ENCODE assay signal across 28 mouse cellular contexts in genomic region chr13:35871107-35871506, GRCm38 (mm10). TPM values are rescaled to one million over a fixed set of nuclear protein-coding genes. Genes with fewer than 3 reads are reported as not detected.
DNase-seq lines count a peak whose midpoint lies in the region; ATAC-seq and TF ChIP-seq lines count a peak whose summit lies in the region.
"Had no signal": no experiment of that assay in that cellular context is flagged by ENCODE, and none has a peak within 500 bp of the region (broad histone marks: within the 10 kb centered on the region; RNA-seq: fewer than 3 reads in every experiment).

No protein-coding gene starts in this region.

- TF ChIP-seq CTCF in lung, embryonic 14.5 days (IDR thresholded peaks at IDR 0.05; ENCODE audit: low read depth): no peak

- peaks cover 11% of the 10 kb centered on the region; the same call in 1 of the 2 replicates for H3K36me3 ChIP-seq in lung, embryonic 14.5 days (ENCODE audit: insufficient read depth)
- H3K36me3 ChIP-seq: neural tube, embryonic 15.5 days had no signal

- peak; percentile 37 for DNase-seq in lung, embryonic 14.5 days
- DNase-seq in lung, postnatal 4 days: no peak
- DNase-seq in MEL-GATA-1-ER (ENCODE audit: extremely low read depth, low read depth): peak; percentile 7
- DNase-seq in natural killer cell, adult 2 months (ENCODE audit: low spot score in 2 of 2): peak; percentile 26 to 53
- no peak for DNase-seq in retina, postnatal 1 day
- DNase-seq in right cerebral cortex, postnatal 10 days (ENCODE audit: low spot score in 2 of 2): no peak
- DNase-seq in left cerebral cortex, postnatal 4 days: no peak
- DNase-seq: adrenal gland, postnatal 25 days; cerebellum, adult 11 months; cerebellum, postnatal 10 days; embryo, embryonic 11 days; forebrain, postnatal 0 days; gastrocnemius, postnatal 14 days; heart, adult 18-20 months; heart, postnatal 10 days; kidney, adult 18-20 months; liver, postnatal 0 days; lung, postnatal 14 days had no signal

- H3K4me2 ChIP-seq in lung, embryonic 14.5 days: no peak overlapping the region
- H3K4me2 ChIP-seq: heart, embryonic 12.5 days; neural tube, embryonic 15.5 days had no signal

- no peak overlapping the region for H3K9ac ChIP-seq in lung, embryonic 14.5 days
- H3K9ac ChIP-seq: forebrain, postnatal 0 days; heart, embryonic 12.5 days; liver, postnatal 0 days; neural tube, embryonic 15.5 days had no signal

- intact Hi-C loops in left cerebral cortex, postnatal 4 days (cut with DNase I): no loop called here

- no peaks in the 10 kb centered on the region for H3K9me3 ChIP-seq in lung, embryonic 14.5 days (ENCODE audit: low read depth, low read length)
- H3K9me3 ChIP-seq: forebrain, embryonic 10.5 days; heart, embryonic 12.5 days; limb, embryonic 10.5 days; neural tube, embryonic 15.5 days had no signal

- no peak for ATAC-seq in lung, embryonic 14.5 days (ENCODE audit: insufficient read depth)
- ATAC-seq in granulocyte monocyte progenitor cell, adult 5-6 weeks (replicated peaks; ENCODE audit: poor library complexity, severe bottlenecking): peak; percentile 76
- ATAC-seq: forebrain, postnatal 0 days; inflammation-experienced regulatory T-cells, adult 6 months; liver, postnatal 0 days; midbrain, embryonic 16.5 days had no signal

- WGBS in lung, embryonic 14.5 days: 58% methylated on average over 3 of the region's 3 CpGs

- H3K4me3 ChIP-seq in lung, embryonic 14.5 days (ENCODE audit: low read depth, low read length): no peak overlapping the region
- H3K4me3 ChIP-seq: forebrain, embryonic 10.5 days; heart, embryonic 12.5 days; left cerebral cortex, adult 2 months; limb, embryonic 10.5 days; myocyte; neural tube, embryonic 15.5 days had no signal

- no peaks in the 10 kb centered on the region for H3K27me3 ChIP-seq in lung, embryonic 14.5 days (ENCODE audit: insufficient read depth, low read length)
- H3K27me3 ChIP-seq: heart, embryonic 12.5 days; neural tube, embryonic 15.5 days had no signal

- no peaks in the 10 kb centered on the region for H3K4me1 ChIP-seq in lung, embryonic 14.5 days (ENCODE audit: insufficient read depth)
- H3K4me1 ChIP-seq: forebrain, embryonic 10.5 days; limb, embryonic 10.5 days; neural tube, embryonic 15.5 days had no signal

- H3K27ac ChIP-seq in lung, embryonic 14.5 days (ENCODE audit: low read depth): no peak overlapping the region
- H3K27ac ChIP-seq: forebrain, embryonic 10.5 days; kidney, postnatal 0 days; left cerebral cortex, adult 2 months; limb, embryonic 10.5 days; neural tube, embryonic 15.5 days had no signal

RNA-seq across cellular contexts. Expression of gene Rpp40, which starts 35.1 kb away (rescaled TPM):
- polyA plus RNA-seq in lung, embryonic 14.5 days (2014; fragmentation: Nextera tagmentation; extraction: Ambion mirVana): 20.2 and 24.7 TPM in 2 replicates
- total RNA-seq in granulocyte monocyte progenitor cell, adult 5-6 weeks (2014; fragmentation: Nextera tagmentation): 22.6 and 33.0 TPM in 2 replicates
- 20.2 and 21.2 TPM in 2 replicates for total RNA-seq in granulocyte monocyte progenitor cell, adult 5-6 weeks (2017)
- 1 to 10 TPM; 4.4 to 6.3 TPM for total RNA-seq in left cerebral cortex, postnatal 4 days (2021)

Comparison
In these comparisons a context has a peak if more than half of its experiments do, and no peak if none do; other contexts are left out.
1. DNase-seq: peak in lung, embryonic 14.5 days (single experiment), MEL-GATA-1-ER (single experiment) and natural killer cell, adult 2 months (2 of 2); none in lung, postnatal 4 days (0 of 2), retina, postnatal 1 day (single experiment), right cerebral cortex, postnatal 10 days (0 of 2) and left cerebral cortex, postnatal 4 days (single experiment).